Mouse (Mus musculus) midbrain, embryonic 13.5 days (tissue): ENCODE data around the gene Amy2a1. TPM values are rescaled to one million over a fixed set of nuclear protein-coding genes. Genes with fewer than 3 reads are reported as not detected.
"Not testable (repeated sequence)": the region's sequence is repeated elsewhere in the genome, so short reads cannot be mapped to it uniquely, and the experiment has no call there.

ENCODE experiments used
- ATAC-seq: fragments of 200-750 bp; cut with Nextera tagmentation; 2 replicates; pipeline ENCODE4 v1.8.0; 2017; ENCODE audit warnings: mild to moderate bottlenecking, moderate TSS enrichment, moderate library complexity
- H3K27ac ChIP-seq: fragments of 300-500 bp; sonication (generic); 2 replicates; pipeline ENCODE4 v1.5.1; 2015; ENCODE audit warnings: inconsistent platforms, mild to moderate bottlenecking, moderate library complexity
- H3K27me3 ChIP-seq: fragments of 300-500 bp; sonication (generic); 2 replicates; pipeline ENCODE4 v1.6.1; 2015; ENCODE audit warnings: mild to moderate bottlenecking, inconsistent platforms
- H3K36me3 ChIP-seq: fragments of 300-500 bp; sonication (generic); 2 replicates; pipeline ENCODE4 v1.6.1; 2015; ENCODE audit warnings: mild to moderate bottlenecking, inconsistent platforms
- H3K4me1 ChIP-seq: fragments of 300-500 bp; sonication (generic); replicated peaks from 2 replicates; pipeline ENCODE4 v1.6.1; 2015; ENCODE audit warnings: inconsistent platforms
- H3K4me2 ChIP-seq: fragments of 300-500 bp; sonication (generic); replicated peaks from 2 replicates; pipeline ENCODE4 v1.6.1; 2015; ENCODE audit warnings: moderate library complexity, mild to moderate bottlenecking, inconsistent platforms
- H3K4me3 ChIP-seq: fragments of 300-500 bp; sonication (generic); replicated peaks from 2 replicates; pipeline ENCODE4 v1.5.1; 2015; ENCODE audit warnings: mild to moderate bottlenecking, inconsistent platforms
- H3K9ac ChIP-seq: fragments of 300-500 bp; sonication (generic); replicated peaks from 2 replicates; pipeline ENCODE4 v1.6.1; 2015; ENCODE audit warnings: mild to moderate bottlenecking, inconsistent platforms
- H3K9me3 ChIP-seq: fragments of 300-500 bp; sonication (generic); 2 replicates; pipeline ENCODE4 v1.6.1; 2016; ENCODE audit warnings: mild to moderate bottlenecking, inconsistent platforms
- WGBS: fragments of 180-500 bp; shearing (Covaris S2); methylation state at CpG from one replicate; pipeline ENCODE4 v1.1.7; 2015; 5-methylcytosine and 5-hydroxymethylcytosine counted together
- polyA plus RNA-seq: library from polyadenylated mRNA; unstranded; fragments of >200 nt; fragmentation: Nextera tagmentation; extraction: Ambion mirVana; gene quantifications from 2 replicates; pipeline ENCODE4 v1.2.1, GENCODE M21; 2015

Gene Amy2a1
- 1.1 and 1.5 TPM in 2 replicates for polyA plus RNA-seq

GRCm38 (mm10) chr3:113532328-113532727 lies at the start of gene Amy2a1:
TSS of gene Amy2a1 (minus strand) at chr3:113532428.
- H3K9me3 ChIP-seq, H3K4me1 ChIP-seq, H3K27ac ChIP-seq, H3K9ac ChIP-seq, H3K4me2 ChIP-seq, H3K27me3 ChIP-seq, ATAC-seq, H3K36me3 ChIP-seq, H3K4me3 ChIP-seq: not testable (repeated sequence)
- WGBS: 91% methylated on average over 3 of the region's 3 CpGs

GRCm38 (mm10) chr3:113574578-113574977 lies 42.4 kb upstream of the Amy2a1 start:
- 79% methylated on average over 4 of the region's 4 CpGs for WGBS

GRCm38 (mm10) chr3:113574138-113574537 lies 41.9 kb upstream of the Amy2a1 start:
- no peak overlapping the region for H3K27ac ChIP-seq
- no peaks in the 10 kb centered on the region for H3K27me3 ChIP-seq
- no peaks in the 10 kb centered on the region for H3K4me1 ChIP-seq
- ATAC-seq: no peak
- H3K36me3 ChIP-seq: no peaks in the 10 kb centered on the region
- H3K9ac ChIP-seq: no peak overlapping the region
- WGBS: 82% methylated on average over 2 of the region's 2 CpGs
- H3K4me2 ChIP-seq: no peak overlapping the region
- no peaks in the 10 kb centered on the region for H3K9me3 ChIP-seq
- no peak overlapping the region for H3K4me3 ChIP-seq

More at GRCm38 (mm10) chr3:113574578-113574977, 42.4 kb upstream of the Amy2a1 start:
- Histone ChIP-seq H3K36me3 (no peaks in the 10 kb centered on the region), H3K4me2 (no peak overlapping the region), H3K4me3 (no peak overlapping the region), H3K9ac (no peak overlapping the region), H3K27me3 (no peaks in the 10 kb centered on the region), H3K4me1 (no peaks in the 10 kb centered on the region), H3K9me3 (no peaks in the 10 kb centered on the region), H3K27ac (no peak overlapping the region)
- no peak for ATAC-seq

- Histone ChIP-seq H3K4me2 (no peak overlapping the region), H3K36me3 (no peaks in the 10 kb centered on the region), H3K9me3 (no peaks in the 10 kb centered on the region), H3K27ac (no peak overlapping the region), H3K4me3 (no peak overlapping the region), H3K9ac (no peak overlapping the region), H3K27me3 (no peaks in the 10 kb centered on the region), H3K4me1 (no peaks in the 10 kb centered on the region)
- 82% methylated on average over 3 of the region's 3 CpGs for WGBS
- ATAC-seq: no peak
Measured at GRCm38 (mm10) chr3:113572158-113572557, 39.9 kb upstream of the Amy2a1 start.

GRCm38 (mm10) chr3:113539692-113540091 lies 7.5 kb upstream of the Amy2a1 start:
- H3K4me1 ChIP-seq: no peaks in the 10 kb centered on the region
- H3K36me3 ChIP-seq: no peaks in the 10 kb centered on the region
- no peak overlapping the region for H3K4me3 ChIP-seq
- H3K9ac ChIP-seq: no peak overlapping the region
- no peak for ATAC-seq
- H3K9me3 ChIP-seq: no peaks in the 10 kb centered on the region
- no peaks in the 10 kb centered on the region for H3K27me3 ChIP-seq
- no peak overlapping the region for H3K4me2 ChIP-seq
- H3K27ac ChIP-seq: no peak overlapping the region

Other genes starting within 250 kb of the Amy2a1 start
- not detected in 2 replicates for gene Amy2a4, start 241.0 kb downstream of the Amy2a1 start, polyA plus RNA-seq
- gene Amy2a3, start 208.4 kb downstream of the Amy2a1 start, polyA plus RNA-seq: not detected in 2 replicates
- not detected in 2 replicates for gene Amy2a2, start 175.8 kb downstream of the Amy2a1 start, polyA plus RNA-seq
- 12.0 and 14.8 TPM in 2 replicates for gene Amy1, start 74.3 kb upstream of the Amy2a1 start, polyA plus RNA-seq
- gene Rnpc3, start 97.7 kb upstream of the Amy2a1 start, polyA plus RNA-seq: 57.4 and 63.3 TPM in 2 replicates